Mouse (Mus musculus) spleen, adult 2 months (tissue): ENCODE results near the gene Sept11.

ENCODE experiments used
- CTCF ChIP-seq: fragments of 200-500 bp; IDR thresholded peaks from 2 replicates; pipeline ENCODE4 v1.5.1; 2011; ENCODE audit warnings: mild to moderate bottlenecking, inconsistent platforms; ENCODE audit not compliant: insufficient read depth, insufficient read length, insufficient replicate concordance; ENCODE audit errors: extremely low read depth
- POLR2A ChIP-seq: fragments of 200-500 bp; IDR thresholded peaks from 2 replicates; pipeline ENCODE4 v1.6.1; 2011; ENCODE audit warnings: low read depth, low read length, inconsistent platforms

- no peak for TF ChIP-seq POLR2A
- TF ChIP-seq CTCF = no peak
Observed at GRCm38 (mm10) chr5:93077661-93078323, 15.4 kb upstream of the Sept11 start.
